In genomic region chr3:55080055-55080454, GRCm38 (mm10) we compare ENCODE assay signal across 8 mouse cellular contexts. TPM values are rescaled to one million over a fixed set of nuclear protein-coding genes. Genes with fewer than 3 reads are reported as not detected.
A peak's percentile ranks its signal among the peaks of the same experiment; 100 is the strongest.
DNase-seq lines count a peak whose midpoint lies in the region; ATAC-seq and TF ChIP-seq lines count a peak whose summit lies in the region.

No protein-coding gene starts in this region.

- DNase-seq in CD4-positive, CD25-positive, alpha-beta regulatory T cell, adult 2 months (ENCODE audit: low read depth, low spot score), result peak; percentile 74
- peak; percentile 84 for DNase-seq in adrenal gland, postnatal 14 days
- peak; percentile 72 for DNase-seq in embryonic facial prominence, embryonic 10.5 days (ENCODE audit: low spot score)
- peak; percentile 88 for DNase-seq in kidney, postnatal 10 days
- peak; percentile 54 for DNase-seq in liver, adult 2 months (ENCODE audit: extremely low read depth, low read depth, low spot score)
- DNase-seq in natural killer cell, adult 2 months (ENCODE audit: low spot score in 2 of 2), result peak; percentile 27 to 40

- no peaks in the 10 kb centered on the region for H3K79me2 ChIP-seq in liver, adult 2 months (ENCODE audit: control insufficient read depth, insufficient read depth, low read length)

- H3K4me1 ChIP-seq in embryonic facial prominence, embryonic 10.5 days, result no peaks in the 10 kb centered on the region
- 0 out of 2 replicates have a peak, but pooled peaks cover 3% of the 10 kb centered on the region for H3K4me1 ChIP-seq in heart, embryonic 15.5 days (replicated peaks)
- H3K4me1 ChIP-seq in liver, adult 2 months (ENCODE audit: control insufficient read depth, insufficient read depth, low read length), result no peaks in the 10 kb centered on the region
- no peaks in the 10 kb centered on the region for H3K4me1 ChIP-seq in testis, adult 2 months (ENCODE audit: control insufficient read depth, insufficient read depth, low read length)

- H3K9me3 ChIP-seq in embryonic facial prominence, embryonic 10.5 days, result no peaks in the 10 kb centered on the region
- no peaks in the 10 kb centered on the region for H3K9me3 ChIP-seq in heart, embryonic 15.5 days (replicated peaks)

- ATAC-seq in heart, embryonic 15.5 days (replicated peaks; ENCODE audit: insufficient number of reproducible peaks, insufficient read depth, low FRiP score, low read depth), result 0 out of 2 replicates have a peak, but pooled peaks have one; percentile 55

- no peaks in the 10 kb centered on the region for H3K36me3 ChIP-seq in embryonic facial prominence, embryonic 10.5 days (replicated peaks)
- H3K36me3 ChIP-seq in heart, embryonic 15.5 days, result no peaks in the 10 kb centered on the region
- no peaks in the 10 kb centered on the region for H3K36me3 ChIP-seq in liver, adult 2 months (ENCODE audit: control insufficient read depth, insufficient read depth, low read length)
- no peaks in the 10 kb centered on the region for H3K36me3 ChIP-seq in testis, adult 2 months (ENCODE audit: control insufficient read depth, insufficient read depth, low read length)

- TF ChIP-seq POLR2A in liver, adult 2 months (IDR thresholded peaks at IDR 0.05; ENCODE audit: extremely low read depth, insufficient read depth, low read length), result no peak
- no peak for TF ChIP-seq POLR2A in testis, adult 2 months (IDR thresholded peaks at IDR 0.05; ENCODE audit: control insufficient read depth, low read depth, low read length)

- TF ChIP-seq CTCF in liver, adult 2 months (IDR thresholded peaks at IDR 0.05; ENCODE audit: low read depth, low read length), result peak; percentile 84
- peak; percentile 78; the same call in 1 of the 2 replicates for TF ChIP-seq CTCF in testis, adult 2 months (IDR thresholded peaks at IDR 0.05; ENCODE audit: control insufficient read depth, insufficient read depth, insufficient replicate concordance, low read depth, low read length)

- H3K4me2 ChIP-seq in heart, embryonic 15.5 days, result no peak overlapping the region

- WGBS in embryonic facial prominence, embryonic 10.5 days, result 16% methylated on average over 6 of the region's 6 CpGs
- 12% methylated on average over 6 of the region's 6 CpGs for WGBS in heart, embryonic 15.5 days
- WGBS in liver, adult 2 months, result 11% methylated on average over 6 of the region's 6 CpGs

- H3K4me3 ChIP-seq in embryonic facial prominence, embryonic 10.5 days, result no peak overlapping the region
- no peak overlapping the region for H3K4me3 ChIP-seq in heart, embryonic 15.5 days
- H3K4me3 ChIP-seq in liver, adult 2 months (ENCODE audit: insufficient read depth, low read depth, low read length), result no peak overlapping the region
- H3K4me3 ChIP-seq in testis, adult 2 months (ENCODE audit: control insufficient read depth, low read depth, low read length), result no peak overlapping the region

- H3K27ac ChIP-seq in embryonic facial prominence, embryonic 10.5 days (replicated peaks), result no peak overlapping the region
- H3K27ac ChIP-seq in heart, embryonic 15.5 days, result no peak overlapping the region
- no peak overlapping the region for H3K27ac ChIP-seq in liver, adult 2 months (replicated peaks; ENCODE audit: insufficient read depth, low read depth, low read length)
- no peak overlapping the region for H3K27ac ChIP-seq in testis, adult 2 months (ENCODE audit: control insufficient read depth, insufficient read depth, low read depth, low read length)

- no peak overlapping the region for H3K9ac ChIP-seq in heart, embryonic 15.5 days
- H3K9ac ChIP-seq in liver, adult 2 months (ENCODE audit: low read depth, low read length), result no peak overlapping the region

- H3K27me3 ChIP-seq in embryonic facial prominence, embryonic 10.5 days (replicated peaks; ENCODE audit: low read depth, poor library complexity, severe bottlenecking), result no peaks in the 10 kb centered on the region; the same call in 1 of the 2 replicates
- H3K27me3 ChIP-seq in heart, embryonic 15.5 days, result no peaks in the 10 kb centered on the region
- H3K27me3 ChIP-seq in liver, adult 2 months (ENCODE audit: control insufficient read depth, insufficient read depth, low read length), result no peaks in the 10 kb centered on the region
- H3K27me3 ChIP-seq in testis, adult 2 months (ENCODE audit: control insufficient read depth, insufficient read depth, low read length), result no peaks in the 10 kb centered on the region

RNA-seq across cellular contexts. Expression of gene Ccna1, which starts 24.8 kb away (rescaled TPM):
- 0.49 and 0.89 TPM in 2 replicates for total RNA-seq in adrenal gland, postnatal 14 days (2021)
- polyA plus RNA-seq in embryonic facial prominence, embryonic 10.5 days (2016; fragmentation: Nextera tagmentation; extraction: Ambion mirVana), result 1.4 and 1.9 TPM in 2 replicates
- 1.2 and 1.4 TPM in 2 replicates for polyA plus RNA-seq in heart, embryonic 15.5 days (2015; fragmentation: Nextera tagmentation; extraction: Ambion mirVana)
- not detected in 2 replicates for total RNA-seq in liver, adult 2 months (2014; rRNA removed)
- not detected in 2 replicates for polyA plus RNA-seq in liver, adult 2 months (2012; rRNA removed)
- polyA plus RNA-seq in testis, adult 2 months (2012; rRNA removed), result 144 and 152 TPM in 2 replicates

RNA-seq across cellular contexts. Expression of gene Spg20, which starts 31.9 kb away (rescaled TPM):
- 43.0 and 46.6 TPM in 2 replicates for total RNA-seq in adrenal gland, postnatal 14 days (2021)
- polyA plus RNA-seq in embryonic facial prominence, embryonic 10.5 days (2016; fragmentation: Nextera tagmentation; extraction: Ambion mirVana), result 72.1 and 75.9 TPM in 2 replicates
- 29.3 and 32.7 TPM in 2 replicates for polyA plus RNA-seq in heart, embryonic 15.5 days (2015; fragmentation: Nextera tagmentation; extraction: Ambion mirVana)
- 19.1 and 21.7 TPM in 2 replicates for total RNA-seq in liver, adult 2 months (2014; rRNA removed)
- 12.6 and 14.1 TPM in 2 replicates for polyA plus RNA-seq in liver, adult 2 months (2012; rRNA removed)
- polyA plus RNA-seq in testis, adult 2 months (2012; rRNA removed), result 11.1 and 12.9 TPM in 2 replicates

RNA-seq across cellular contexts. Expression of gene Ccdc169, which starts 57.1 kb away (rescaled TPM):
- total RNA-seq in adrenal gland, postnatal 14 days (2021), result 0.19 TPM in 1 of 2 replicates, not detected in the other
- polyA plus RNA-seq in embryonic facial prominence, embryonic 10.5 days (2016; fragmentation: Nextera tagmentation; extraction: Ambion mirVana), result not detected in 2 replicates
- polyA plus RNA-seq in heart, embryonic 15.5 days (2015; fragmentation: Nextera tagmentation; extraction: Ambion mirVana), result 0.10 TPM in 1 of 2 replicates, not detected in the other
- 0.09 and 0.40 TPM in 2 replicates for total RNA-seq in liver, adult 2 months (2014; rRNA removed)
- polyA plus RNA-seq in liver, adult 2 months (2012; rRNA removed), result not detected in 2 replicates
- 113 and 137 TPM in 2 replicates for polyA plus RNA-seq in testis, adult 2 months (2012; rRNA removed)

Comparison
In these comparisons a context has a peak if more than half of its experiments do, and no peak if none do; other contexts are left out.
1. DNase-seq: peak in every context shown above with its lines; median percentile 88 in kidney, postnatal 10 days; 84 in adrenal gland, postnatal 14 days; 74 in CD4-positive, CD25-positive, alpha-beta regulatory T cell, adult 2 months; 72 in embryonic facial prominence, embryonic 10.5 days; 54 in liver, adult 2 months; 34 in natural killer cell, adult 2 months.
2. RNA of gene Ccna1, which starts 24.8 kb away (polyA plus RNA-seq): 144 to 152 TPM in testis, adult 2 months; 1.4 to 1.9 TPM in embryonic facial prominence, embryonic 10.5 days, 1.2 to 1.4 TPM in heart, embryonic 15.5 days and not detected in liver, adult 2 months; every median in the first group is over 10 times any median in the second.
3. RNA of gene Ccdc169, which starts 57.1 kb away (polyA plus RNA-seq): 113 to 137 TPM in testis, adult 2 months; not detected in embryonic facial prominence, embryonic 10.5 days, 0.10 TPM in heart, embryonic 15.5 days and not detected in liver, adult 2 months; every median in the first group is over 100 times any median in the second.